Mouse (Mus musculus) ovary, adult 2 months (tissue): ENCODE results near the gene Perp. TPM values are rescaled to one million over a fixed set of nuclear protein-coding genes. Genes with fewer than 3 reads are reported as not detected.

Experiments
- polyA plus RNA-seq: library from polyadenylated mRNA; depleted of rRNA; stranded (reverse); fragments of >200 nt; gene quantifications from 2 replicates; pipeline ENCODE4 v1.2.3, GENCODE M21; 2012; rRNA removed

Perp gene
- polyA plus RNA-seq, result 40.2 and 86.9 TPM in 2 replicates

GRCm38 (mm10) chr10:18844441-18845286 is at the start of gene Perp:
TSS of gene Perp (plus strand) at chr10:18845020.

Other genes with a start within 250 kb of the Perp start
- gene Arfgef3, start 101.1 kb upstream of the Perp start, polyA plus RNA-seq, result 0.81 and 0.93 TPM in 2 replicates
- gene Gm4922, start 58.2 kb upstream of the Perp start, polyA plus RNA-seq, result not detected in 2 replicates
- gene Tnfaip3, start 170.6 kb downstream of the Perp start, polyA plus RNA-seq, result 1.4 and 1.7 TPM in 2 replicates